Mouse (Mus musculus) lung, embryonic 14.5 days (tissue): ENCODE results near the gene Mfsd6. TPM values are rescaled to one million over a fixed set of nuclear protein-coding genes. Genes with fewer than 3 reads are reported as not detected.
A peak's percentile ranks its signal among the peaks of the same experiment; 100 is the strongest.

Source experiments
- ATAC-seq: fragments of 200-750 bp; cut with Nextera tagmentation; 2 replicates; pipeline ENCODE4 v1.8.0; 2017; ENCODE audit warnings: mild to moderate bottlenecking, moderate TSS enrichment, moderate library complexity; ENCODE audit not compliant: insufficient read depth
- DNase-seq: peaks from one replicate; pipeline ENCODE4 v3.0.0-alpha.2; 2015
- H3K27ac ChIP-seq: fragments of 300-500 bp; sonication (generic); 2 replicates; pipeline ENCODE4 v1.5.1; 2014; ENCODE audit warnings: low read depth, mild to moderate bottlenecking, moderate library complexity
- H3K27me3 ChIP-seq: fragments of 300-500 bp; sonication (generic); 2 replicates; pipeline ENCODE4 v1.6.1; 2014; ENCODE audit warnings: low read length, control low read depth; ENCODE audit not compliant: insufficient read depth
- H3K36me3 ChIP-seq: fragments of 300-500 bp; sonication (generic); 2 replicates; pipeline ENCODE4 v1.6.1; 2014; ENCODE audit warnings: control low read depth; ENCODE audit not compliant: insufficient read depth
- H3K4me1 ChIP-seq: fragments of 300-500 bp; sonication (generic); 2 replicates; pipeline ENCODE4 v1.6.1; 2014; ENCODE audit warnings: antibody characterized with exemption, control low read depth; ENCODE audit not compliant: insufficient read depth
- H3K4me2 ChIP-seq: fragments of 300-500 bp; sonication (generic); 2 replicates; pipeline ENCODE4 v1.6.1; 2014; ENCODE audit warnings: mild to moderate bottlenecking
- H3K4me3 ChIP-seq: fragments of 300-500 bp; sonication (generic); 2 replicates; pipeline ENCODE4 v1.5.1; 2014; ENCODE audit warnings: low read depth, low read length
- H3K9ac ChIP-seq: fragments of 300-500 bp; sonication (generic); 2 replicates; pipeline ENCODE4 v1.6.1; 2014
- H3K9me3 ChIP-seq: fragments of 300-500 bp; sonication (generic); 2 replicates; pipeline ENCODE4 v1.6.1; 2016; ENCODE audit warnings: low read depth, low read length, control low read depth
- CTCF ChIP-seq: IDR thresholded peaks from 2 replicates; pipeline ENCODE4 v1.5.1; 2016; ENCODE audit warnings: antibody characterized with exemption, low read depth
- WGBS: fragments of 180-500 bp; shearing (Covaris S2); extraction: QIAGEN DNeasy Blood & Tissue Kit; methylation state at CpG from one replicate; pipeline ENCODE4 v1.1.7; 2014; 5-methylcytosine and 5-hydroxymethylcytosine counted together
- polyA plus RNA-seq: library from polyadenylated mRNA; unstranded; fragments of >200 nt; fragmentation: Nextera tagmentation; extraction: Ambion mirVana; gene quantifications from 2 replicates; pipeline ENCODE4 v1.2.1, GENCODE M21; 2014

Gene Mfsd6
- polyA plus RNA-seq, 1 experiment from 2014 or later, result 3.9 TPM

GRCm38 (mm10) chr1:52752706-52753105, 25.4 kb upstream of the Mfsd6 start:
- no peak for ATAC-seq
- no peak for TF ChIP-seq CTCF
- Histone ChIP-seq H3K4me1 (no peaks in the 10 kb centered on the region), H3K27me3 (no peaks in the 10 kb centered on the region), H3K9me3 (no peaks in the 10 kb centered on the region), H3K4me3 (no peak overlapping the region), H3K4me2 (no peak overlapping the region), H3K27ac (no peak overlapping the region), H3K9ac (no peak overlapping the region), H3K36me3 (no peaks in the 10 kb centered on the region)
- no peak for DNase-seq
- WGBS, result 70% methylated on average over 3 of the region's 3 CpGs

- TF ChIP-seq CTCF, result no peak
- ATAC-seq, result no peak
- H3K9ac ChIP-seq, result no peak overlapping the region
- no peaks in the 10 kb centered on the region for H3K9me3 ChIP-seq
- H3K27ac ChIP-seq, result no peak overlapping the region
- H3K4me1 ChIP-seq, result no peaks in the 10 kb centered on the region
- WGBS, result 92% methylated on average over 1 of the region's 1 CpGs
- no peak overlapping the region for H3K4me2 ChIP-seq
- H3K36me3 ChIP-seq, result no peaks in the 10 kb centered on the region
- DNase-seq, result no peak
- H3K27me3 ChIP-seq, result no peaks in the 10 kb centered on the region
- H3K4me3 ChIP-seq, result no peak overlapping the region
These were observed 24.4 kb upstream of the Mfsd6 start for GRCm38 (mm10) chr1:52751634-52752033.

GRCm38 (mm10) chr1:52749978-52750377, 22.7 kb upstream of the Mfsd6 start:
- TF ChIP-seq CTCF, result no peak
- Histone ChIP-seq H3K27ac (no peak overlapping the region), H3K36me3 (no peaks in the 10 kb centered on the region), H3K9me3 (no peaks in the 10 kb centered on the region), H3K9ac (no peak overlapping the region), H3K4me2 (no peak overlapping the region), H3K27me3 (no peaks in the 10 kb centered on the region), H3K4me1 (no peaks in the 10 kb centered on the region), H3K4me3 (no peak overlapping the region)
- ATAC-seq (no peak), DNase-seq (no peak)
- 84% methylated on average over 1 of the region's 1 CpGs for WGBS

- WGBS, result 18% methylated on average over 3 of the region's 3 CpGs
- no peaks in the 10 kb centered on the region for H3K27me3 ChIP-seq
- ATAC-seq (peak; percentile 56; the same call in 1 of the 2 replicates), DNase-seq (peak; percentile 88)
- no peaks in the 10 kb centered on the region for H3K4me1 ChIP-seq
- H3K27ac ChIP-seq, result no peak overlapping the region
- H3K36me3 ChIP-seq, result no peaks in the 10 kb centered on the region
- peak; percentile 73 for TF ChIP-seq CTCF
- no peak overlapping the region for H3K9ac ChIP-seq
- H3K4me3 ChIP-seq, result no peak overlapping the region
- no peak overlapping the region for H3K4me2 ChIP-seq
- no peaks in the 10 kb centered on the region for H3K9me3 ChIP-seq
These were observed 21.0 kb upstream of the Mfsd6 start for GRCm38 (mm10) chr1:52748260-52748659.

GRCm38 (mm10) chr1:52742567-52742966, 15.3 kb upstream of the Mfsd6 start:
- DNase-seq (no peak), ATAC-seq (no peak)
- Histone ChIP-seq H3K9me3 (no peaks in the 10 kb centered on the region), H3K4me1 (no peaks in the 10 kb centered on the region), H3K9ac (no peak overlapping the region), H3K27me3 (no peaks in the 10 kb centered on the region), H3K4me2 (no peak overlapping the region), H3K27ac (no peak overlapping the region), H3K36me3 (no peaks in the 10 kb centered on the region), H3K4me3 (no peak overlapping the region)
- 68% methylated on average over 5 of the region's 5 CpGs for WGBS
- TF ChIP-seq CTCF, result no peak

GRCm38 (mm10) chr1:52734208-52734607, 6.9 kb upstream of the Mfsd6 start:
- no peak overlapping the region for H3K27ac ChIP-seq
- 83% methylated on average over 4 of the region's 4 CpGs for WGBS
- H3K4me3 ChIP-seq, result no peak overlapping the region
- no peaks in the 10 kb centered on the region for H3K4me1 ChIP-seq
- no peak overlapping the region for H3K9ac ChIP-seq
- no peak for ATAC-seq
- no peaks in the 10 kb centered on the region for H3K27me3 ChIP-seq
- TF ChIP-seq CTCF, result no peak
- no peak overlapping the region for H3K4me2 ChIP-seq
- no peaks in the 10 kb centered on the region for H3K9me3 ChIP-seq
- H3K36me3 ChIP-seq, result no peaks in the 10 kb centered on the region
- DNase-seq, result no peak

GRCm38 (mm10) chr1:52730258-52730657, 3.0 kb upstream of the Mfsd6 start:
- Histone ChIP-seq H3K36me3 (no peaks in the 10 kb centered on the region), H3K27ac (no peak overlapping the region), H3K4me1 (no peaks in the 10 kb centered on the region), H3K9ac (no peak overlapping the region), H3K4me2 (no peak overlapping the region), H3K4me3 (no peak overlapping the region), H3K27me3 (0 out of 2 replicates have a peak, but pooled peaks cover 8% of the 10 kb centered on the region), H3K9me3 (no peaks in the 10 kb centered on the region)
- DNase-seq (no peak), ATAC-seq (no peak)
- TF ChIP-seq CTCF, result no peak
- 66% methylated on average over 1 of the region's 1 CpGs for WGBS
